Mouse (Mus musculus) megakaryocyte, adult 5-6 weeks (primary cell): ENCODE measurements at regions not wholly inside any gene's neighbourhood (a gene's known extent, or its start where the extent isn't known, plus 50 kb on each side); places are given as distances from the start of the nearest gene placed in this dataset.

ENCODE experiments used
- ATAC-seq: 2 replicates; pipeline ENCODE4 v1.8.0; 2016; ENCODE audit warnings: mild to moderate bottlenecking, inconsistent platforms; ENCODE audit not compliant: poor library complexity, severe bottlenecking

- ATAC-seq = no peak
Measured at GRCm38 (mm10) chr12:27143310-27143709, 199.1 kb downstream of the Sox11 start.

GRCm38 (mm10) chr12:27140335-27140702 is 202.1 kb downstream of the Sox11 start:
- no peak for ATAC-seq

- ATAC-seq = no peak
Measured at GRCm38 (mm10) chr12:27139683-27140334, 202.6 kb downstream of the Sox11 start.

- no peak for ATAC-seq
Measured at GRCm38 (mm10) chr12:27138663-27139633, 203.4 kb downstream of the Sox11 start.

GRCm38 (mm10) chr12:27135997-27136559 is 206.3 kb downstream of the Sox11 start:
- ATAC-seq = no peak

GRCm38 (mm10) chr12:27130544-27130943 is 211.8 kb downstream of the Sox11 start:
- ATAC-seq = no peak

- ATAC-seq = no peak
Measured at GRCm38 (mm10) chr12:27127054-27127605, 215.2 kb downstream of the Sox11 start.

- no peak for ATAC-seq
Measured at GRCm38 (mm10) chr12:27118581-27118980, 223.8 kb downstream of the Sox11 start.

- ATAC-seq = no peak
Measured at GRCm38 (mm10) chr12:27115392-27115791, 227.0 kb downstream of the Sox11 start.

- ATAC-seq = no peak
Measured at GRCm38 (mm10) chr12:27104925-27105571, 237.3 kb downstream of the Sox11 start.

GRCm38 (mm10) chr12:27102996-27103395 is 239.4 kb downstream of the Sox11 start:
- ATAC-seq = no peak

GRCm38 (mm10) chr12:27089206-27089605 is 253.2 kb downstream of the Sox11 start:
- no peak for ATAC-seq

- ATAC-seq = no peak
Measured at GRCm38 (mm10) chr12:27085890-27086289, 256.5 kb downstream of the Sox11 start.

- ATAC-seq = no peak
Measured at GRCm38 (mm10) chr12:27083645-27084550, 258.5 kb downstream of the Sox11 start.

GRCm38 (mm10) chr12:27083089-27083488 is 259.3 kb downstream of the Sox11 start:
- no peak for ATAC-seq

GRCm38 (mm10) chr12:27082624-27083023 is 259.8 kb downstream of the Sox11 start:
- ATAC-seq = no peak

- no peak for ATAC-seq
Measured at GRCm38 (mm10) chr12:27076107-27076738, 266.2 kb downstream of the Sox11 start.

- no peak for ATAC-seq
Measured at GRCm38 (mm10) chr12:27065011-27065517, 277.3 kb downstream of the Sox11 start.

GRCm38 (mm10) chr12:27063518-27063917 is 278.9 kb downstream of the Sox11 start:
- ATAC-seq = no peak
